In genomic region chr12:6576866-6577360, GRCm38 (mm10) we compare ENCODE assay signal across 20 mouse cellular contexts.
DNase-seq lines count a peak whose midpoint lies in the region; ATAC-seq lines count a peak whose summit lies in the region.
"Had no signal": no experiment of that assay in that cellular context is flagged by ENCODE, and none has a peak within 500 bp of the region (broad histone marks: within the 10 kb centered on the region; RNA-seq: fewer than 3 reads in every experiment).

No protein-coding gene starts in this region.

- no peaks in the 10 kb centered on the region for H3K27me3 ChIP-seq in forebrain, embryonic 14.5 days (replicated peaks; ENCODE audit: control insufficient read depth, insufficient read depth, low read length)
- H3K27me3 ChIP-seq in forebrain, embryonic 11.5 days (ENCODE audit: control insufficient read depth, insufficient read depth, low read length) = no peaks in the 10 kb centered on the region
- H3K27me3 ChIP-seq in midbrain, embryonic 16.5 days (ENCODE audit: control insufficient read depth, insufficient read depth, low read depth, low read length) = no peaks in the 10 kb centered on the region
- H3K27me3 ChIP-seq in midbrain, embryonic 11.5 days (ENCODE audit: control insufficient read depth, insufficient read depth, low read length) = no peaks in the 10 kb centered on the region
- H3K27me3 ChIP-seq: embryonic facial prominence, embryonic 13.5 days; neural tube, embryonic 12.5 days had no signal

- no peak overlapping the region for H3K9ac ChIP-seq in forebrain, embryonic 14.5 days (ENCODE audit: low read length)
- H3K9ac ChIP-seq in forebrain, embryonic 11.5 days (ENCODE audit: low read length) = no peak overlapping the region
- H3K9ac ChIP-seq in midbrain, embryonic 16.5 days (ENCODE audit: low read depth, low read length) = no peak overlapping the region
- no peak overlapping the region for H3K9ac ChIP-seq in midbrain, embryonic 11.5 days (ENCODE audit: low read length)
- H3K9ac ChIP-seq: embryonic facial prominence, embryonic 13.5 days; neural tube, embryonic 12.5 days had no signal

- H3K27ac ChIP-seq in forebrain, embryonic 14.5 days (ENCODE audit: low read depth, low read length) = no peak overlapping the region
- no peak overlapping the region for H3K27ac ChIP-seq in forebrain, embryonic 11.5 days (ENCODE audit: low read depth, low read length)
- H3K27ac ChIP-seq in midbrain, embryonic 16.5 days (ENCODE audit: low read length) = peak overlapping the region; percentile 56; the same call in 1 of the 2 replicates
- H3K27ac ChIP-seq in midbrain, embryonic 11.5 days (ENCODE audit: low read depth, low read length) = no peak overlapping the region
- H3K27ac ChIP-seq: embryonic facial prominence, embryonic 13.5 days; kidney, postnatal 0 days; limb, embryonic 10.5 days; macrophage; neural tube, embryonic 12.5 days had no signal

- peak; percentile 33 for DNase-seq in forebrain, embryonic 14.5 days (ENCODE audit: low spot score)
- DNase-seq in forebrain, embryonic 11.5 days (ENCODE audit: low spot score) = no peak
- DNase-seq in layer of hippocampus, postnatal 10 days (ENCODE audit: low spot score in 2 of 2) = peak; percentile 19 to 42
- DNase-seq in layer of hippocampus, adult 9-11 months = no peak
- no peak for DNase-seq in midbrain, embryonic 11.5 days (ENCODE audit: low spot score, missing footprints)
- DNase-seq in retina, embryonic 14.5 days (ENCODE audit: low spot score) = peak; percentile 61
- DNase-seq: adrenal gland, adult 8-10 months; cerebellum, adult 11-12 months; gastrocnemius, postnatal 10 days; heart, adult 18-20 months; kidney, adult 11 months; lung, adult 2 months had no signal

- WGBS in forebrain, embryonic 14.5 days = 69% methylated on average over 6 of the region's 6 CpGs
- 84% methylated on average over 6 of the region's 6 CpGs for WGBS in forebrain, embryonic 11.5 days
- WGBS in midbrain, embryonic 16.5 days = 62% methylated on average over 6 of the region's 6 CpGs
- 85% methylated on average over 6 of the region's 6 CpGs for WGBS in midbrain, embryonic 11.5 days

- no peak for ATAC-seq in forebrain, embryonic 14.5 days
- no peak for ATAC-seq in forebrain, embryonic 11.5 days (replicated peaks; ENCODE audit: low FRiP score)
- ATAC-seq in midbrain, embryonic 16.5 days = no peak
- no peak for ATAC-seq in midbrain, embryonic 11.5 days (ENCODE audit: low FRiP score)
- ATAC-seq in erythroid progenitor cell, adult 5-6 weeks (replicated peaks; ENCODE audit: low FRiP score, poor library complexity, severe bottlenecking) = no peak

- no peak overlapping the region for H3K4me3 ChIP-seq in forebrain, embryonic 14.5 days (ENCODE audit: low read depth, low read length)
- no peak overlapping the region for H3K4me3 ChIP-seq in forebrain, embryonic 11.5 days (ENCODE audit: low read depth, low read length)
- no peak overlapping the region for H3K4me3 ChIP-seq in midbrain, embryonic 16.5 days (ENCODE audit: low read depth, low read length)
- H3K4me3 ChIP-seq in midbrain, embryonic 11.5 days (ENCODE audit: low read depth, low read length) = no peak overlapping the region
- H3K4me3 ChIP-seq: embryonic facial prominence, embryonic 13.5 days; limb, embryonic 10.5 days; neural tube, embryonic 12.5 days had no signal

- H3K9me3 ChIP-seq in forebrain, embryonic 14.5 days (replicated peaks; ENCODE audit: control insufficient read depth, low read length) = no peaks in the 10 kb centered on the region
- no peaks in the 10 kb centered on the region; the same call in 1 of the 2 replicates for H3K9me3 ChIP-seq in forebrain, embryonic 11.5 days (ENCODE audit: control insufficient read depth, low read length)
- no peaks in the 10 kb centered on the region for H3K9me3 ChIP-seq in midbrain, embryonic 16.5 days (replicated peaks; ENCODE audit: control insufficient read depth, low read length, poor library complexity, severe bottlenecking)
- H3K9me3 ChIP-seq in midbrain, embryonic 11.5 days (ENCODE audit: control insufficient read depth, low read length) = no peaks in the 10 kb centered on the region
- H3K9me3 ChIP-seq: embryonic facial prominence, embryonic 13.5 days; limb, embryonic 10.5 days; neural tube, embryonic 12.5 days had no signal

- H3K36me3 ChIP-seq in forebrain, embryonic 14.5 days (ENCODE audit: control insufficient read depth, insufficient read depth, low read length) = no peaks in the 10 kb centered on the region
- no peaks in the 10 kb centered on the region for H3K36me3 ChIP-seq in forebrain, embryonic 11.5 days (ENCODE audit: control insufficient read depth, insufficient read depth, low read length)
- H3K36me3 ChIP-seq in midbrain, embryonic 16.5 days (ENCODE audit: control insufficient read depth, insufficient read depth, low read length) = no peaks in the 10 kb centered on the region
- no peaks in the 10 kb centered on the region for H3K36me3 ChIP-seq in midbrain, embryonic 11.5 days (ENCODE audit: control insufficient read depth, insufficient read depth, low read length)
- H3K36me3 ChIP-seq: embryonic facial prominence, embryonic 13.5 days; limb, embryonic 10.5 days; neural tube, embryonic 12.5 days had no signal

- H3K4me1 ChIP-seq in forebrain, embryonic 14.5 days (ENCODE audit: control insufficient read depth, insufficient read depth, low read length) = no peaks in the 10 kb centered on the region
- no peaks in the 10 kb centered on the region for H3K4me1 ChIP-seq in forebrain, embryonic 11.5 days (replicated peaks; ENCODE audit: control insufficient read depth, insufficient read depth, low read length)
- H3K4me1 ChIP-seq in midbrain, embryonic 16.5 days (ENCODE audit: control insufficient read depth, insufficient read depth, low read length) = peaks cover 2% of the 10 kb centered on the region; the same call in 1 of the 2 replicates
- H3K4me1 ChIP-seq in midbrain, embryonic 11.5 days (ENCODE audit: control insufficient read depth, insufficient read depth, low read length) = no peaks in the 10 kb centered on the region
- H3K4me1 ChIP-seq: embryonic facial prominence, embryonic 13.5 days; limb, embryonic 10.5 days; neural tube, embryonic 12.5 days had no signal

- H3K4me2 ChIP-seq in forebrain, embryonic 14.5 days (ENCODE audit: low read length) = no peak overlapping the region
- H3K4me2 ChIP-seq in forebrain, embryonic 11.5 days (ENCODE audit: low read depth, low read length, severe bottlenecking) = no peak overlapping the region
- H3K4me2 ChIP-seq in midbrain, embryonic 16.5 days (ENCODE audit: low read length) = peak overlapping the region; percentile 5; the same call in 1 of the 2 replicates
- H3K4me2 ChIP-seq in midbrain, embryonic 11.5 days = no peak overlapping the region
- H3K4me2 ChIP-seq: embryonic facial prominence, embryonic 13.5 days; liver, embryonic 11.5 days; neural tube, embryonic 12.5 days had no signal

Comparison
In these comparisons a context has a peak if more than half of its experiments do, and no peak if none do; other contexts are left out.
1. DNase-seq: peak in forebrain, embryonic 14.5 days (single experiment), layer of hippocampus, postnatal 10 days (2 of 2) and retina, embryonic 14.5 days (single experiment); none in forebrain, embryonic 11.5 days (single experiment), layer of hippocampus, adult 9-11 months (single experiment) and midbrain, embryonic 11.5 days (single experiment).